Mouse (Mus musculus) cerebellum, adult (tissue): ENCODE results near the gene Trem2.
"Not testable (repeated sequence)": the region's sequence is repeated elsewhere in the genome, so short reads cannot be mapped to it uniquely, and the experiment has no call there.

Source experiments
- ATAC-seq: cut with Nextera tagmentation; 2 replicates; pipeline ENCODE4 v1.9.2; 2017; ENCODE audit warnings: mild to moderate bottlenecking, moderate library complexity, mixed read lengths; ENCODE audit not compliant: insufficient number of reproducible peaks, low FRiP score, low TSS enrichment

The Trem2 gene

DNA sequence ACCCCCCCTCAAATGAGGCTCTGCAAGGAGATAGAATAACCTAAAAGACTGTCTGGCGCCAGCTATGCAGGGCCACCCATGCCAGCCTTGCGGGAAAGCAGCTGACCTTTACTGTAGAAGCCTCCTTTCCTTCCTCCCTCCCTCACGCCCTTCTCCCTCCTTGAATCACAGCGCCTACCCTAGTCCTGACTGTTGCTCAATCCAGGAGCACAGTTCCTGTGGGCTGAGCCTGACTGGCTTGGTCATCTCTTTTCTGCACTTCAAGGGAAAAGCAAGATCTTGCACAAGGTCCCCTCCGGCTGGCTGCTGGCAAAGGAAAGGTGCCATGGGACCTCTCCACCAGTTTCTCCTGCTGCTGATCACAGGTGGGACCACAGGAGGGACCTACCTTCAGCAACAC, at the start of gene Trem2:
Gene Trem2, plus strand, starts transcription at position 171 of the 400 bp plus-strand sequence.
- no peak for ATAC-seq

DNA sequence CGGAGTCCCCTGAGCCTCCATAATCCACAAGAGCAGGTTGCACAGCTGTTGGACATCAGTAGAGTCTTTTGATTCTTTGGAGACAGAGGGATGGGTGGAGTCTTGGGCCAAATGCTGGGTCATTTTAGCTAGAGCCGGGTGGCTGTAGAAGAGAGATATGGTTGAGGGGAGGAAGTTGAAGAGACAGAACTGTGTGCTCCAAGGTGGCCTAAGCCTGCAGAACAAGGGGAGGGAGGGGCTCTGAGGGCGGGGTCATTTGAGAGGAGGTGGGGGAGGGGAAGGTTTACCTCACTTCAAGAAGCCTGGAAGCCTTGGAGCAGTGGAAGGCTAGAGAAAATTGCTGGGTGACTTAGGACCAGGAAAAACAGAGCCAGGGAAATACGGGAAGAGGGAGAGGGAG, 47.0 kb upstream of the Trem2 start, which contains the start of gene Treml2:
Gene Treml2, plus strand, starts transcription at position 296 of the 400 bp plus-strand sequence.
- no peak for ATAC-seq

DNA sequence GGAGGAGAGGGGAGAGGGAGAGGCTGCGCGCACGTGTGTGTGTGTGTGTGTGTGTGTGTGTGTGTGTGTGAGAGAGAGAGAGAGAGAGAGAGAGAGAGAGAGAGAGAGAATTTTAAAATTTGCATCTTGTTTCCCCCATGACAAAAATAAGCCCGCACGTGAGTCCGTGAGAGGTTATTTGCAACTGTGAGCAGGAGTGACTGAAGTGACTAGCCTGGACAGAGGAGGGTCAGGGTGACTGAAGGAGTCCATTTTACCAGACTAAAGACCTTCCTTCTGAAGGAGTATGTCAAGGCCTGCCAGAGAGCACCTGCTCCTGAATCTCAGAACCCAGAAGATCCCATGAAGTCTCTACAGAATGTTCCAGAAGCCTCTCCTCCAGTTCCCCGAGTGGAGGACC, 46.4 kb upstream of the Trem2 start:
- ATAC-seq = no peak

DNA sequence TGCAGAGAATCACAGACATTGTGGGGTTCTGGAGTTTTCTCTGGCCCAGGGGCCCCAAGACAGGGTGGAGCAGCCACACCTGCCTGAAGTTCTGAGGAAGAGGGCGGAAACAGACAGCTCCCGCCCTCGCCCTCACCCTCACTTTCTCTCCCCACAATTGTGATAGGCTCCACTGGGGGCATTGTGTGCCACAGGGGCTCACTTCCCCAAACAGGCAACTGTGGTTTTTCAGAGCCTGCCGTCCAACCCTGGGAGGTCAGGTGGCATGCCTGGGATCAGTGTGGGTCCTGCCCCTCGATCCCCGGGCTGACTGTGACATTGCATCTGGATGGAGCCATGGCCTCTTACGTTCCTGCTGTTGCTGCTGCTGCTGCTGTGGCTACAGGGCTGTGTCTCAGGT, 46.0 kb upstream of the Trem2 start:
- no peak for ATAC-seq

DNA sequence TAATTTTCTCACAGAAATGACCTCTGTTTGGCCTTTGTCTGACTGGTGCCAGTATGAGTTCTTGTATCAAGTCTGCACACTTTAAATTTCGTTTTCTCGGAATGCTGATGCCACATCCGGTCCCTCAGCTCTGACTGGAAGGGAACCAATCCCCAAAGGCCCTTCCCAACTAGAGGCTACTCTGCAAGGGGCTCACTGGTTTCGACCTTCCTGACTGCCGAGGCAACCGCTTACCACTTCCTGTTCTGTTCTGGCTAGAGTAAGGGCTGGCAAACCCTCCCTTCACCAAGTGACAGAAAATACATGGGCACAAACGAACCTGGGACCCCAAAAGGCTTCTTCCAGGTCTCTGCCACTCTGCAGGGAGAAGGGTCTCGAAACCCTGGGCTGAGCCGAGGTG, 45.3 kb upstream of the Trem2 start:
- ATAC-seq = no peak

DNA sequence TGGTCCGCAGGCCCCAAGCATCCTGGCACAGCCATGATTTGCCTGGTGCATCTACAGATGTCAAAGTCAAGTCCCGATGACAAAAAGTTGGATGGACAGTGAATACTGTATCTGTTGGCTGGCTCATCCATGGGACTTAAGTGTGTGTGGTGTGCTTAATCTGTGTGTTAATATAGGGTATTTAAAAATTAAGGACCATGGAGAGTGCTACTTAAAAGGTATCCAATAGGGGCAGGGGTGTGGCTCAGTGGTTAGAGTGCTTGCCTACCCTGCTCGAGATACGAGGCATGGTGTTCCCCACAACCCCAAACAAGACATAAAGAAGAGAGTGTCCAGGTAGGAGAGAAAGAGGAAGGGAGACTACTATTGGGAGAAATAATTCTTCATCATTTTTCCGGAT, 44.4 kb upstream of the Trem2 start:
- ATAC-seq = no peak

DNA sequence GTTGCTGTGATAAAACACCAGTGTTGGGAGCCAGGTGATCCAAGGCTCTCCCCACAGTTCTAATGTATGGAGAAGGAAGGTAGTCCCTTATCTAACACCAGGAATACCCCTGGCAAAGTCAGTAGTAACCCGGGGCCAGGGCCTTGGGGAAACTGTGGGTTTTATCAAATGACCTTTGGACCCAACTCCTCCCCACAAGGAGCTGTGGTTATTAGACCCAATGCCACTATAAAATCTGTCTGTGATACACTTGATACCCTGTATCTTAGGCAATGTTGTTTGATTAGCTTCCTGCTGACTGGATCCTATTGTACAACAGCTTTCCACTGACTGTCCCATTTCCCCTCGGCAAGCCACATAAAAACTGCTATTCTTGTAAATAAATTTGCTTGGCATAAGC, 34.1 kb upstream of the Trem2 start:
- ATAC-seq = no peak

DNA sequence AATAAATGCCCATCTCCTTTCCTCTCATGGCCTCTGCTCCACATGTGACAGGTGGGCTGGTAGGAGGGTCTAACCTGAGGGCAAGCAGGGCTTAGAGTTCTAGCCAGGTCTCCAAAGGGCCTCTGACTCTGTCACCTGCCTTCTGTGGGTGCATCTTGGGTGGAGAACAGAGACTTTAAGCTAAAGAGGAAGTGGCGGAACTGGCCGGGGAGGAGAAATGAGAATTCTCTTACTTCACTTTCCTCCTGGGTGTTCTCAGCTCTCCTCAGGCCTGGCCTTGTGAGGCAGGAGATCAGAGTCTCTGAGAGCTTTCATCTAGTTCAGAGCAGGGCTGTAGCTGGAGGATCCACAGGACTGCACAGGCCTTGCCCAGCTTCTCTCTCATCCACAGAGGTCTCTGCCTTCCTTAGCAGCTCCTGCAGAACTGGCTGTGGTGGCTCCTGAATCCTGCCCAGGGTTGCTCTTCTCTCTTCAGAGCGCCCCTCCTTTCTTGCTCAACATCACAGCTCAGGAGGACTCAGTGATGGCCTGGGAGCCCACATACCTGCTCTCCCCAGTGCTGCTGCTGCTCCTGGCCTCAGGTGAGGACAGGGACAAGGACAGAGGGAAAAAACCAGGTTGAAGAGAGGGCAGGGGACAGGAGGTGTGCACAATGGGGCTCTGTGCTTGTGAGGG, 30.2 kb upstream of the Trem2 start, which contains the start of gene B430306N03Rik:
Gene B430306N03Rik, plus strand, starts transcription at position 237 of the 675 bp plus-strand sequence.
- not testable (repeated sequence) for ATAC-seq

DNA sequence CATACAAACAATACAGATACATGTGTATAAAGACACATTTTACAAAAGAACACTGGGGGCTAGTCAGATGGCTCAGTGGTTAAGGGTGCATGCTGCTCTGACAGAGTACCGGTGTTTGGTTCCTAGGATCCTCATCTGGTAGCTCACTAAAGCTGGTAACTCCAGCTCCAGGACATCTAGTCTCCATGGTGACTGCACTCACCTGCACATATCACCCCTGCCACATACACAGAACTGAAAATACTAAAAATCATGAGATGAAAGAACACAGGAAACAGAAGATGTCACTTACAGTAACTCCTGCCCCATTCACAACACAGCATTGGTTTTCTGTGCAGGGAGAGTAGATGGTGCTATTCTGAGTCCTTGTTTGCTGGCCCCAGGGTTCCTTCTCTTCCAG, 27.5 kb upstream of the Trem2 start:
- ATAC-seq = no peak

DNA sequence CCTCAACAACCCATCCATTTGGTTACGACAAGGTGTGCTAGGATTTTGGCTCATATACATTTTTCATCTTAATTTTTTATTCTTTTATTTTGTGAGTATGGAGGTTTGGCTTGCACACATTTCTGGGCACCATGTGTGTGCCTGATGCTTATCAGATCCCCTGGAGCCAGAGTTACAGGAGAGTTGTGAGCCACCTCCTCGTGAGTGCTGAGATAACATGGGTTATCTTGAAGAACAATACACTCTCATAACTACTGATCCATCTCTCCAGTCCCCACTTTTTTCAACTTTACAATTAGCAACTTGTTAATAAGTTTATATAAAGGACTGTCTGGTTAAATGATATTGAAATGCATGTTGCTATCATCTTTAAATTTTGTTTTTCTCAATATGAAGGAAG, 24.9 kb upstream of the Trem2 start:
- ATAC-seq = no peak

DNA sequence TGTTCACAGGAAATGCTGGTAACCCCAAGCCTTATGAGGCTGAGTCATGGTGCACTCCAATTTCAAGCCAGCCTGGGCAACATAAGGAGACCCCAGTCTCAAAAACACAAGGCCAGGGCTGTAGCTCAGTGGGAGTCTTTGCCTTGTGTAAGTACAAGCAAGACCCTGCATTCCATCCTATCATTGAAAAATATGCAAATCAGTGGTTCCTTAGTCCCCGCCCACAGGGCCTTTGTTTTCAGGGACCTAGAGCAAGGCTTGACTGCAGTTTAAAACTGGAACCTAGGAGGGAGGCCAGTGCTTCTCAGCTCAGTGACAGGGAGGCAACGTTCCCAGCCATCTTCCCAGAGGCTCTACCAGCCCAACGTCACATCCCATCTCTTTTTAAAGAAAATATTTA, 23.0 kb upstream of the Trem2 start:
- ATAC-seq = no peak

DNA sequence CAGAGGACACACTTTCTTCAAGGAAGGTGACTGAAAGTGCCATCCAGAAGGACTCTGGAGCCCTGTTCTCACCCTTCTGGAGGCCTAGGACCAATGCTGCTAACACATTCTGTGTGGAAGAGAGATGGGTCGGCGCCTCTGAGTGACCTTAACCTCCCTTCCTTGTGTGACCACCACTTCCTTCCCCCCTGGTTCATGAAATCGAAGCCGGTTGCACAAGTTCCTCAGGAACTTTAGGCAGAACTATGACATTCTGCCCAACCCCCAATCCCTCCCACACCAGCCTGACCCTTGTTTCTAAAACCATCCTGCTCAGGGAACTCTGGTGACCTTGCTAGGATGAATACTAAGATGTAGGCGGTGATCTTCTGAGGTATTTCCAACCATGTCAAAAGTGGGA, 21.9 kb upstream of the Trem2 start:
- ATAC-seq = no peak

DNA sequence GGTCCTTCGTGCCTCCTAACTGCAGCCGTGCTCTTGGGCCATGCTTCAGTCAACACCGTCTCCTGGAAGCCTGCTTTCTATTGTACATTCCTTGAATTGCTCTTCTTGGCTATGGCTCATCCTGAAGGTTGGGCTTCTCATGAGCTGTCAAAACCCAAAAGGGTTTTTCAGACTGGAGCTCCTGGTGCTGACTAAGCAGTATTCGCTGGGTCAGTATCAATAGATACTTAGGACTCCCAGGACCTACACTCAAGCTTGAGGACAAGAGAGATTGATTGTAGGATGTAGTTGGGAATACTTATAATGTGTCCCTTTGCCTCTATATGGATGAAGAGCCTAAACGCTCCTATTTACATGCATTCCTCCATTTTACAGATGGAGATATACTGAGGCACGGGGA, 21.1 kb upstream of the Trem2 start:
- ATAC-seq = no peak

DNA sequence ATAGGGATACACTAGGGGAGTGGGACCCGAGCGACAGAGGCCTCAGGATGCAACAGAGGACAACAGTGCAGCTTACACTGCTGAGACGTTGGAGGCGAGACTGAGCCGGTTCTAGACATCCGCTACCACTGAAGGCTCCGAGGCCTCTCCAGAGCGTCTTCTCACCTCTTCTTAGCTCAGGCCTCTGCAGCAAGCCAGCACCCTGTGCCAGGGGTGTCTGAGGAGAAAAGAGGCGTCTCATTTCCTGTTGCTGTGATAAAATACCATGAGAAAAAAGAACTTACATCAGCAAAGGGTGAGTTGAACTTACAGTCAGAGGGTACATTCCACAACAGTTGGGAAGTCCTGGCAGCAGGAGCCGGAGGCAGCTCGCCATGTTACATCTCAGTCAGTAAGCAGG, 20.6 kb upstream of the Trem2 start:
- ATAC-seq = no peak

DNA sequence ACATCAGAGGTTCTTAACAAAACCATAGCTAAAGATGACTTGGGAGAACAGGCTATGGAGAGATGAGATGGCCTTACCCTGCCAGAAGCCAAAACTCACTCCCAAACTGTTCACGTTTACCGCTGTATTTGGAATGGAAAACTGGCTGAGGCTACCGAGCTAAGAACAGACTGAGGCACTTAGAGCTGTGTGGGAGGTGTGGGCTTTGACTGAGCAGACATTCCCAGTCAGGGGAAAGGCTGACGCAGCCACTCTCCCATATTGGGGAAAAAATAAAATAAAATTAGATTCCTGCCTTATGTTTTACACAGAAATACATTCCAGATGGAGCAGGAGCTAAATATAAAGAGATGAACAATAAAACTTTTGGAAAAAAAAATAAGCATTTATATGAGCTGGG, 19.5 kb upstream of the Trem2 start:
- no peak for ATAC-seq

DNA sequence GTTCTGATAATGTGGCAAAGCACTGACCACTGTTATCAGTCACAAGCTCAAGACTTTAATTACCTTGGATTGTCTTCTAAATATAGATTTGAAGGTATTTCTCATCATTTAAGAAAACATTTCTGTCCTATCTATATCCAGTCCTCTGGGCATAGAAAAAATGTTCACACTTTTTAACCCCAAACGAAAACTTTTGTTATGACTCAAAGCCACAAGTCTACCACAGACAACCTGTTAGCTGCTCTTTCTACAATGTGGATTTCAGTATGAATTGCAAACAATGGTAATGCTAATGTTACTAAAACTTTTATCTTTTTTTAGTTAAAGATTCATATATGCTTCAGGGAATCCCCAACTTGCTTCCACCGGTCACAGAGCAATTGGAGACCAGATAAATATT, 13.7 kb upstream of the Trem2 start:
- ATAC-seq = no peak

DNA sequence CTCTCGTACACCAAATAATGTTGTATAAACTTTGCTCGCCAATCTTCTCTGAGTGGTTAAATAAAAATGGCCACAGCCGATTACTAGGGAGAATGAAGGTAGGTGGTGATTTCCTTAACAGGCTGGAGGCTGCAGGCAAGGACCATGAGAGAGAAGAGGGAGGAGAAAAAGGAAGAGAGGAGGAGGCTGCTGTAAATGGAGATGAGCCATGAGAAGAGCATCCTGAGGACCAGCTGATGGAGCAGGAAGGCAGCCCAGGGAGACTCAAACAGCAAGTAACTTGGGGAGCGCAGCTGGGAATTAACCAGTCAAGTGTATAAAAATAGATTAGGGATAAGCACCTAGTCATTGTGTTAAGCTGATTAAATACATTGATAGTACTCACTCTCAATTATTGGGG, 12.0 kb upstream of the Trem2 start:
- ATAC-seq = no peak

DNA sequence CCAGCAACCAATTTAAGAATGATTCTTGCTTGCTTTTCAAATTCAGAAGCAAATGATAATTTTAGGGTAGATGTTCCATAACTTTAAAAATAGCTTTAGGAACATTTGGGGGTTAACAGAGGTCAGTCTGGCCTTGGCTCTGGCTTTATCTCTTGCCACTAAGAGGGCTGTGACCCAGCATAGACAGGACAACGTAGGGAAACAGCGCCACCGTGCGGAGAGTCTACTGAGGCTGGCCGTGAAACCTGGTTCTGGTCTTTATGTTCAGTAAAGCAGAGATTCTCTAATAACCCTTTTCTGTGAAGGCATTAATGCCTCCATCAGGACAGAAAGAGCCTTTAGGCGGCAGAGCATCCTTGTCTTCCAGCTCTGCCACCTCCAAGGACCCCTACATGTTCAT, 9.3 kb upstream of the Trem2 start:
- ATAC-seq = no peak

DNA sequence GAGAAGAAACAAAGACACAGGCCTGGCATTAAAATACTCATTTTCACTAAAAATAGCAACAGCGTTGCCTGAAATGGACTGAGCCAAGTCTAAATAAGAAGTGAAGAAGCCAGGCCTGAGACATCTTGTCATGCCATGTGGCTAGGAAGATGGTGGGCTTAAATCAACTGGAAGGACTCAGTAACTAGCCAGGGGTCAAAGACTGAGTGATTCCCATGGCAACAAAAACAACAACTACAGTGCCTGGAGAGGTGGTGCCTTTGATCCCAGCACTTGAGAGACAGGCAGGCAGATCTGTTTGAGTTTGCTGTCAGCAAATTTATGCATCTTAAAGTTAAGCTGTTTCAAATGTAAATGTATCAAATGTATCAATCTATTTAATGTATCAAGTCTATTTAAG, 5.9 kb upstream of the Trem2 start:
- ATAC-seq = no peak

DNA sequence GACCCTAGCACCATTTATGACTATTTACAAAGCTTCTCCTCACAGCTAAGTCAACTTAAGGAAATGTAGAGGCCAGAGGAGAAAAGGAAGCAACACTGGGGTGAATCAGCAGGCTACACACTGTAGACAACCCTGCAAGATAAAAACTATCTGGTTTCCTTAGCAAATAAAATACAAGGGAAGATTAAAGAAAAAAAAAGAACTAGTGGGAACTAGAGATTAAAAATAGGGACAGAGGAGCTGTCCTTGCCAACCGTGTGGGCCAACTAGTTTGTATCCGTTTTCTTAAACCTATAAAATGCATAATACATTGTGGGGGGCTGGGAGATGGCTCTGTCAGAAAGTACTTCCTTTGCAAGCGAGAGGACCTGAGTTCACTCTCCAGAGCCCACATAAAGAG, 4.3 kb upstream of the Trem2 start:
- ATAC-seq = no peak

DNA sequence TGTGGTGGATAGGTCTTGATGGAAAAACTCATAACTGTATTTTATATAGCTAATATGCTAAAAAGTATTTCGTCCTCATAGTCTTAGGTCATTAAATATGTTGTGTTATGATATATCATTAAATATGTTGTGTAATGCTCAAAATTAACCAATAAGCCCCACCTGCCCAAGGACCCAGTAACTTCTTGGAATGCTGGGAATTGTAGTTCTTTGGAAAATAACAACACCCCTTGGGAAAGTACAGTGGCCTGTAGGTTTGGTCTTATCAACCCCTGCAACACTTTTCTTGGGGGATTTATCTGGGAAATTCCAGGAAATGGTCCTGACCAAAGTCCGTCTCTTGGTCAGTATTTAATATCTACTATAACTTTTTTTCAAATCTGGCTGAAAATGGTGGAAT, 3.1 kb upstream of the Trem2 start:
- no peak for ATAC-seq

DNA sequence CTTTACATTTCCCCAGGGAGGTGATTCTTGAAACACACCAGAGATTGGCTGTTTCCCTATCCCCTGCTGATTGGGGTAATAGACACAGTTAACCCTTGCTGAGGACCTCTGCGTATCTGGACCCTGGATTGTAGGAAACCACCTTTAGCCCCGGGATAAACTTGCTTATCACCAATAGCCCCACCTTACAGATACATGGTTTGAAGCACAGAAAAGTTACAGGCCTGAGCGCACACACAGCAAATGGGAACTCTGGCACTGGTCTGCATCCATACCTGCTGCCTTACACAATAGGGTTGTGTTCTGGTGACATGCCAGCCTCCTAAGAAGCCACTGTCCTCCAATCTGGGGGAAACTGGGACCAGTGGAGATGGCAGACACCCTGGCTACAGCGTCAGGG, 377 bp upstream of the Trem2 start:
- no peak for ATAC-seq

DNA sequence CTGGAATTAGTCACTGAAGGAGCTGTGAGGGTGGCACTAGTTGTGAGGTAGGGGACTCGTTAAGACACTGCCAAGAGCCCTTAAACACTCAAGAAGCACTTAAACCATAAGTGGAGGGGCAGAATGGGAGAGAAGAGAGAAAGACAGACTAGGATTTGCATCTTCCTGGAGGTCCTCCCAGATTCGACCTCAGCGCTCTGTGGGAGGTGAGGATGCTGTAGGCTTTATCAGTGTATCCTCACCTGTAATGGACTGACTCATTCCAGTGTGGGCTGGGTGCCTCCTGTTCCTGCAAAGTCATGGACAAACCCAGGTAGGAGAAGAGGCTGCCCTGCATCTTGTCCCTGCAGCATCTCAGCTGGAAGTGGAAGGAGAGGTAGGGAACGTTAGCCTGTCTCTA, 633 bp downstream of the Trem2 start:
- no peak for ATAC-seq
